Mouse (Mus musculus) limb, embryonic 11.5 days (tissue): ENCODE measurements around the gene Gm5089. TPM values are rescaled to one million over a fixed set of nuclear protein-coding genes. Genes with fewer than 3 reads are reported as not detected.
A peak's percentile ranks its signal among the peaks of the same experiment; 100 is the strongest.

ENCODE experiments used
- ATAC-seq: fragments of 200-750 bp; cut with Nextera tagmentation; 2 replicates; pipeline ENCODE4 v1.8.0; 2017; ENCODE audit warnings: low read depth; ENCODE audit not compliant: insufficient number of reproducible peaks, low FRiP score, low TSS enrichment
- DNase-seq: peaks from one replicate; pipeline ENCODE4 v3.0.0-alpha.2; 2015; ENCODE audit warnings: low spot score
- H3K27ac ChIP-seq: fragments of 300-500 bp; sonication (generic); replicated peaks from 2 replicates; pipeline ENCODE4 v1.5.1; 2014; ENCODE audit warnings: low read depth, mild to moderate bottlenecking, low read length
- H3K27me3 ChIP-seq: fragments of 300-500 bp; sonication (generic); 2 replicates; pipeline ENCODE4 v1.6.1; 2014; ENCODE audit warnings: mild to moderate bottlenecking, low read length, mixed read lengths; ENCODE audit not compliant: control insufficient read depth, insufficient read depth
- H3K36me3 ChIP-seq: fragments of 300-500 bp; sonication (generic); 2 replicates; pipeline ENCODE4 v1.6.1; 2014; ENCODE audit warnings: mild to moderate bottlenecking, low read length, moderate library complexity, mixed read lengths; ENCODE audit not compliant: control insufficient read depth, insufficient read depth
- H3K4me1 ChIP-seq: fragments of 300-500 bp; sonication (generic); 2 replicates; pipeline ENCODE4 v1.6.1; 2014; ENCODE audit warnings: low read length, mixed read lengths; ENCODE audit not compliant: control insufficient read depth, insufficient read depth
- H3K4me2 ChIP-seq: fragments of 300-500 bp; sonication (generic); 2 replicates; pipeline ENCODE4 v1.6.1; 2014; ENCODE audit warnings: low read depth, mild to moderate bottlenecking, moderate library complexity; ENCODE audit not compliant: severe bottlenecking
- H3K4me3 ChIP-seq: fragments of 300-500 bp; sonication (generic); 2 replicates; pipeline ENCODE4 v1.5.1; 2014; ENCODE audit warnings: low read depth, low read length
- H3K9ac ChIP-seq: fragments of 300-500 bp; sonication (generic); 2 replicates; pipeline ENCODE4 v1.6.1; 2014; ENCODE audit warnings: mild to moderate bottlenecking, low read length
- H3K9me3 ChIP-seq: fragments of 300-500 bp; sonication (generic); 2 replicates; pipeline ENCODE4 v1.6.1; 2016; ENCODE audit warnings: low read length; ENCODE audit not compliant: control insufficient read depth
- WGBS: fragments of 180-500 bp; shearing (Covaris S2); extraction: QIAGEN DNeasy Blood & Tissue Kit; methylation state at CpG from one replicate; pipeline ENCODE4 v1.1.7; 2014; 5-methylcytosine and 5-hydroxymethylcytosine counted together
- polyA plus RNA-seq: library from polyadenylated mRNA; unstranded; fragments of >200 nt; fragmentation: Nextera tagmentation; extraction: Ambion mirVana; gene quantifications from 2 replicates; pipeline ENCODE4 v1.2.1, GENCODE M21; 2014

Gm5089 gene
- 0.24 and 0.33 TPM in 2 replicates for polyA plus RNA-seq

GRCm38 (mm10) chr14:122450496-122451382 lies at the start of gene Gm5089:
Gene Gm5089, minus strand, starts transcription at chr14:122451115.
- ATAC-seq (no peak), DNase-seq (peak; percentile 69)
- H3K4me3 ChIP-seq = peak within 1 kb of the TSS; percentile 48
- WGBS = under 1% methylated on average over 54 of the region's 59 CpGs
- 0 out of 2 replicates have a peak, but pooled peaks cover 6% of the 10 kb centered on the region for H3K27me3 ChIP-seq
- H3K4me1 ChIP-seq = peaks cover 29% of the 10 kb centered on the region
- peak within 1 kb of the TSS; percentile 82 for H3K9ac ChIP-seq
- H3K27ac ChIP-seq = 0 out of 2 replicates have a peak within 1 kb of the TSS, but pooled peaks have one; percentile 55
- no peaks in the 10 kb centered on the region for H3K36me3 ChIP-seq
- no peaks in the 10 kb centered on the region for H3K9me3 ChIP-seq
- peak within 1 kb of the TSS; percentile 94 for H3K4me2 ChIP-seq

GRCm38 (mm10) chr14:122492015-122492414 lies 41.1 kb upstream of the Gm5089 start:
- peaks cover 10% of the 10 kb centered on the region; the same call in 1 of the 2 replicates for H3K4me1 ChIP-seq
- 61% methylated on average over 1 of the region's 1 CpGs for WGBS
- peaks cover 9% of the 10 kb centered on the region for H3K27me3 ChIP-seq
- H3K9me3 ChIP-seq = no peaks in the 10 kb centered on the region
- DNase-seq (no peak), ATAC-seq (no peak)
- H3K9ac ChIP-seq = no peak overlapping the region
- H3K27ac ChIP-seq = no peak overlapping the region
- no peak overlapping the region for H3K4me3 ChIP-seq
- H3K4me2 ChIP-seq = no peak overlapping the region
- no peaks in the 10 kb centered on the region for H3K36me3 ChIP-seq

- Histone ChIP-seq H3K36me3 (no peaks in the 10 kb centered on the region), H3K4me2 (no peak overlapping the region), H3K9ac (no peak overlapping the region), H3K4me1 (peaks cover 10% of the 10 kb centered on the region; the same call in 1 of the 2 replicates), H3K4me3 (no peak overlapping the region), H3K27ac (no peak overlapping the region), H3K27me3 (peaks cover 9% of the 10 kb centered on the region), H3K9me3 (no peaks in the 10 kb centered on the region)
- 54% methylated on average over 6 of the region's 6 CpGs for WGBS
- ATAC-seq = no peak
- DNase-seq = no peak
Measured at GRCm38 (mm10) chr14:122491521-122491920, 40.6 kb upstream of the Gm5089 start.

- DNase-seq (peak; percentile 65), ATAC-seq (peak; percentile 41)
- H3K4me2 ChIP-seq = peak within 1 kb of the TSS; percentile 69
- no peaks in the 10 kb centered on the region for H3K9me3 ChIP-seq
- peak within 1 kb of the TSS; percentile 28 for H3K4me3 ChIP-seq
- peaks cover 11% of the 10 kb centered on the region for H3K27me3 ChIP-seq
- H3K4me1 ChIP-seq = peaks cover 10% of the 10 kb centered on the region; the same call in 1 of the 2 replicates
- WGBS = under 1% methylated on average over 51 of the region's 51 CpGs
- H3K27ac ChIP-seq = peak within 1 kb of the TSS; percentile 22
- H3K36me3 ChIP-seq = no peaks in the 10 kb centered on the region
- peak within 1 kb of the TSS; percentile 62 for H3K9ac ChIP-seq
Measured at GRCm38 (mm10) chr14:122490441-122491328, 39.8 kb upstream of the Gm5089 start, which contains the start of gene Gm10837. Gene Gm10837, plus strand, starts transcription at chr14:122490586.

GRCm38 (mm10) chr14:122489686-122490414 lies 38.9 kb upstream of the Gm5089 start:
- H3K9ac ChIP-seq = no peak overlapping the region; the same call in 1 of the 2 replicates
- DNase-seq (peak; percentile 26), ATAC-seq (no peak)
- no peaks in the 10 kb centered on the region for H3K9me3 ChIP-seq
- 4% methylated on average over 12 of the region's 12 CpGs for WGBS
- H3K4me2 ChIP-seq = peak overlapping the region; percentile 69
- H3K4me3 ChIP-seq = no peak overlapping the region
- H3K4me1 ChIP-seq = peaks cover 15% of the 10 kb centered on the region
- no peaks in the 10 kb centered on the region for H3K36me3 ChIP-seq
- peaks cover 13% of the 10 kb centered on the region for H3K27me3 ChIP-seq
- no peak overlapping the region for H3K27ac ChIP-seq

GRCm38 (mm10) chr14:122489041-122489440 lies 38.1 kb upstream of the Gm5089 start:
- Histone ChIP-seq H3K4me1 (peaks cover 21% of the 10 kb centered on the region), H3K4me3 (no peak overlapping the region; the same call in 1 of the 2 replicates), H3K9me3 (no peaks in the 10 kb centered on the region), H3K27me3 (peaks cover 21% of the 10 kb centered on the region), H3K9ac (no peak overlapping the region; the same call in 1 of the 2 replicates), H3K27ac (no peak overlapping the region), H3K36me3 (no peaks in the 10 kb centered on the region), H3K4me2 (peak overlapping the region; percentile 29)
- ATAC-seq = no peak
- DNase-seq = peak; percentile 40
- WGBS = 2% methylated on average over 5 of the region's 5 CpGs

GRCm38 (mm10) chr14:122487366-122487765 lies 36.5 kb upstream of the Gm5089 start:
- no peak for ATAC-seq
- H3K27ac ChIP-seq = no peak overlapping the region
- H3K9me3 ChIP-seq = no peaks in the 10 kb centered on the region
- 2% methylated on average over 5 of the region's 5 CpGs for WGBS
- no peak overlapping the region for H3K4me2 ChIP-seq
- no peak overlapping the region for H3K9ac ChIP-seq
- H3K27me3 ChIP-seq = peaks cover 31% of the 10 kb centered on the region
- H3K4me3 ChIP-seq = no peak overlapping the region
- DNase-seq = peak; percentile 60
- H3K36me3 ChIP-seq = no peaks in the 10 kb centered on the region
- H3K4me1 ChIP-seq = peaks cover 32% of the 10 kb centered on the region
